Mouse (Mus musculus): ENCODE results near the gene Myo1g.
"Not testable (repeated sequence)": the region's sequence is repeated elsewhere in the genome, so short reads cannot be mapped to it uniquely, and the experiment has no call there.

The Myo1g gene

DNA sequence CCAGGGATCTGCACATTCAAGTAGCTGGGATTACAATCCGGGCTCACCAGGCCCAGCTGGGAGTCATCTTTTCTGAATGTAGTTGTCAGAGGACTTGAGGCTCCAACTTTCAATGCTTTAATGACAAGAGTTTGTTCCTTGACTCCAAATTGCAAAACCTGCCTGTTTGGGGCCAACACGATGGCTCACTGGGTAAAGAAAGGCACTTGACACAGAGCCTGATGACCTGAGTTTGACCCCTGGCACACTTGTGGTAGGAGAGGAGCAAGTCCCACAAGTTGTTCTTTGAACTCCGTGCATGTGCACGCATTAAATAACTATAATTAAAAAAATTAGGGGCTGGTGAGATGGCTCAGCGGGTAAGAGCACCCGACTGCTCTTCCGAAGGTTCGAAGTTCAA lies 9.2 kb upstream of the Myo1g start:
- DNase-seq (ENCODE audit: low spot score in 2 of 2): no peak

- peak; percentile 94 to 96 for DNase-seq (ENCODE audit: low spot score in 2 of 2)
Observed at GRCm38 (mm10) chr11:6528186-6529006, 7.6 kb upstream of the Myo1g start.

GRCm38 (mm10) chr11:6527256-6528185 lies 6.8 kb upstream of the Myo1g start:
- no peak for DNase-seq (ENCODE audit: low spot score in 2 of 2)

GRCm38 (mm10) chr11:6526526-6527255 lies 5.9 kb upstream of the Myo1g start:
- not testable (repeated sequence) for DNase-seq (ENCODE audit: low spot score in 2 of 2)

DNA sequence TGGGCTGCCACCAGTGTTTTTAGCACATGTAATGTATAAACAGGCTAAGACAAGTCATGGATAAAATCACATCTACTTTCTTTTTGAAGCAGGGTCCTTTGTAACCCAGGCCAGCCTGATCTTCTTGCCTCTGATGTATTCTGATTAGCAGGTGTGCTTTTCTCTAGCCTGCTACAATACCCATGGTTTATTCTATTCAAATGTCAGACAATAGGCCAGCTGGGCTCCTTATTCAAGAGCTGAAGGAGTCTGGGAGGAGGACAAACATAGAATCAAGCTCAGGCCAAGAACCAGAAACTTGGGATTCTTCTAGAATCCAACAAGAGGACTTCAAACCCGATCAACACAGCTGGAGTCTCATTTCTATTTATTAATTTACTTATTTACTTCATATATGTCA lies 4.5 kb upstream of the Myo1g start:
- DNase-seq (ENCODE audit: low spot score in 2 of 2): no peak

- no peak for DNase-seq (ENCODE audit: low spot score in 2 of 2)
Observed at GRCm38 (mm10) chr11:6524880-6525238, 4.1 kb upstream of the Myo1g start.

DNA sequence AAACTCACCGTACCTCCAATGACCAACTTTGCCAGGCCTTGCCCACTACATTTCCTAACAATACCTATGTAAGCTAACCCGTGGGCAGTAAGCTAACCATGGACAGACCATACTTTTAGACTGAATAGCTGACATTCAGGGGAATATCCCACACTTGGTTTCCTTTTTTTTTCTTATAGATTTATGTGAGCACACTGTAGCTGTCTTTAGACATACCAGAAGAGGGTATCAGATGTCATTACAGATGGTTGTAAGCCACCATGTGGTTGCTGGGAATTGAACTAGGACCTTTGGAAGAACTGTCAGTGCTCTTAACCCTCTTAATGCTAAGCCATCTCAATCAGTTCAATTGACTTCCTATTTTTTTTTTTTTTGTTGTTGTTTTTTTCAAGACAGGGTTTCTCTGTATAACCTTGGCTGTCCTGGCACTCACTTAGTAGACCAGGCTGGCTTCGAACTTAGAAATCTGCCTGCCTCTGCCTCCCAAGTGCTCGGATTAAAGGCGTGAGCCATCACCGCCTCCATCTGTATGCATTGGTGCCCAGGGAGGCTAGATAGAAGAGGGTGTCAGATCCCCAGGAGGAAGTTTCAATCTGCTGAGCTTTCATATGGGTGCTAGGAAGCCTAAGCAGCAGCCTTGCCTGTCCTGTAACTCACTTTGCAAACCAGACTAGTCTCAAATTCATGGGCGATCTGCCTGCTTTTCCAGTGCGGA lies 3.6 kb upstream of the Myo1g start:
- no peak for DNase-seq (ENCODE audit: low spot score in 2 of 2)

GRCm38 (mm10) chr11:6523662-6524088 lies 2.9 kb upstream of the Myo1g start:
- DNase-seq (ENCODE audit: low spot score in 2 of 2): no peak

GRCm38 (mm10) chr11:6522782-6523525 lies 2.2 kb upstream of the Myo1g start:
- DNase-seq (ENCODE audit: low spot score in 2 of 2): peak; percentile 72 to 78

DNA sequence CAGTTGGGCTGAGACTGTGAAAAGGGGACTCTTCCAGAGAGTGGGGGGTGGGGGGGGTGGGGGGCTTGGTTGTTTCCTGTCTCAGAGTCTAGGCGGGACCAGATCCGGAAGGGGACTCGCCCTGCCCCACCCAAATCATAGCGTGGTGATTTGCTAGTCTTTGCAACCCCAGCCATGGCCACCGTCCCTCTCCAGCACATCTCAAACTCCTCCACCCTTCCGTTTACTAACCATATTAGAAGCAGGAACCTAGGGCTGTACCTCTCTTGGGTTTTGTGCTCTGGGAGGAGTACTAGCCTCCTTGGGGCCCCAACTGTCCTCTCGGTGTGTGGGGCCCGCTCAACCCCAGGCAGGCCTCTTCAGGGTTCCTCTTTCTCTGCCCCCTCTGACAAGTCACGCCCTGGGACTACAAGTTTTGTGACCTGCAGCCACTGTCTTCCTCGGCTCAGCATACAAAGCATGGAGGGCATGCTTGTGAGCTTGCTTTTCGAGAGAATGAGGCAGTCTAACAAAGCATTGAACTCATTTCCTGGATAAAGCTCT lies 1.2 kb downstream of the Myo1g start:
- DNase-seq (ENCODE audit: low spot score in 2 of 2): peak; percentile 80 to 81

DNA sequence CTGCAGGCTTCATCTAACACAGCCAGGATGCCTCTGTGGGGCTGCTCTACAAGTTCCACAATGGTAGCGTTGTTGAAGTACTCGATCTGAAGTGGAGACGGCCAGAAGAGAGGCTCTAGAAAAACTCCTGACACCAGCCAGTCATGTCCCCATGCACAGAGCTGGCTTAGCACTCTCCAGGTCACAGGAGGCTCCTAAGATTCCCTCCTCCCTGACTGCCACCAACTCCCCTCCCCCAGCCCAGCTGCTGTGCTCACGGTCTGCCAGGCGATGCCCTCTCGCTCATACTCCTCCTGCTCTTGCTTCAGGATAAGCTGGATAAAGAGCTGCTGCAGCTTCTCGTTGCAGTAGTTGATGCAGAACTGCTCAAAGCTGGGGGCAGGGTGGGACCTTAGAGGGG lies 5.9 kb downstream of the Myo1g start:
- no peak for DNase-seq (ENCODE audit: low spot score in 2 of 2)

- no peak for DNase-seq (ENCODE audit: low spot score in 2 of 2)
Observed at GRCm38 (mm10) chr11:6508269-6508876, 12.4 kb downstream of the Myo1g start.

GRCm38 (mm10) chr11:6506516-6506915 lies 14.2 kb downstream of the Myo1g start:
- no peak for DNase-seq (ENCODE audit: low spot score in 2 of 2)

GRCm38 (mm10) chr11:6504689-6505088 lies 16.1 kb downstream of the Myo1g start:
- no peak for DNase-seq (ENCODE audit: low spot score in 2 of 2)

DNA sequence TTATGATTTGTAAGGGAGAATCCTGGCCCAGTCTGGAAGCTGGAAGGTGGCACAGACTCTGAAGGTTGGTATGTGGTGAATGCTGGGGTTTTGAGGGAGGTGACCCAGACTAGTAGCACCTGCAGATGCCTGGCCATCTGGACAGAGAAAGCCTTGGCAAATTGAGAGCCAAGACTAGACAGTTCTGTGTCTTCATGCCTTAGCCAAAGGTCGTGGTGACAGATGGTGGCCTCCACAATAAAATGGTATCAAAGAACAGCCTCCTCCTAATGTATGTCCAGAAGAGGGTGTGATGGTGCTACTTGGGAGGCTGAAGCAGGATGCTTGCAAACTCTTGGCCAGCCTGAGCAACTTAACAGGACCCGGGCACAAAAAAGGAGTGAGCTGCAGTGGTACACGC lies 16.5 kb downstream of the Myo1g start:
- DNase-seq (ENCODE audit: low spot score in 2 of 2): no peak

- no peak for DNase-seq (ENCODE audit: low spot score in 2 of 2)
Observed at GRCm38 (mm10) chr11:6502506-6502905, 18.3 kb downstream of the Myo1g start.

GRCm38 (mm10) chr11:6497311-6497948 lies 23.3 kb downstream of the Myo1g start:
- DNase-seq (ENCODE audit: low spot score in 2 of 2): peak; percentile 57 to 70

GRCm38 (mm10) chr11:6489691-6490503 lies 30.9 kb downstream of the Myo1g start:
- DNase-seq (ENCODE audit: low spot score in 2 of 2): peak; percentile 68 to 69

DNA sequence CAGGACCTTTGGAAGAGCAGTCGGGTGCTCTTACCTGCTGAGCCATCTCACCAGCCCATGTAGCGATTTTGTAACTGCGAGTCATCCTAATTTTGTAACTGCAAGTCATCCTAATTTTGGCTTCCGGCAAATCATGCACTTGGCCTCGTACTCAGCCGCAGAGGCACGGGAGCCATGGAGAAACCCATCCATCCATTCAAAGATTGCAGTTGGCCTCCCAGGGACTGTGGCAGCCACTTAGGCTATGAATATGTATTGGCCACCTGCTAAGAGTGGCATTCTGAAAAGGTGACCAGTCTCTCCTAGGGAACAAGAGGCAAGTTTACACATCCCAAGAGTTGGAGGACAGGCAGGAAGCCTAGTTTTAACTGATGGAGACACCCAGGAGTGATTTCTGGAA lies 31.5 kb downstream of the Myo1g start:
- no peak for DNase-seq (ENCODE audit: low spot score in 2 of 2)
